Mouse (Mus musculus): ENCODE measurements around the gene Tomm6.
"Not testable (repeated sequence)": the region's sequence is repeated elsewhere in the genome, so short reads cannot be mapped to it uniquely, and the experiment has no call there.

Gene Tomm6

GRCm38 (mm10) chr17:47694503-47695336 lies 6.5 kb upstream of the Tomm6 start, which contains the start of gene Prickle4:
Prickle4 (minus strand) TSS chr17:47694736.
- DNase-seq (ENCODE audit: low spot score) = peak; percentile 96

- no peak for DNase-seq (ENCODE audit: low spot score)
Observed at GRCm38 (mm10) chr17:47694442-47694502, 6.1 kb upstream of the Tomm6 start, which contains the start of gene Gm21981. Gm21981 (minus strand) TSS chr17:47694455.

- DNase-seq (ENCODE audit: low spot score) = no peak
Observed at GRCm38 (mm10) chr17:47693671-47694441, 5.7 kb upstream of the Tomm6 start.

- no peak for DNase-seq (ENCODE audit: low spot score)
Observed at GRCm38 (mm10) chr17:47691650-47692049, 3.5 kb upstream of the Tomm6 start.

- no peak for DNase-seq (ENCODE audit: low spot score)
Observed at GRCm38 (mm10) chr17:47689894-47690293, 1.7 kb upstream of the Tomm6 start.

GRCm38 (mm10) chr17:47688608-47689575 lies 706 bp upstream of the Tomm6 start, which contains the start of gene Frs3:
Frs3 (plus strand) TSS chr17:47689030.
- peak; percentile 73 for DNase-seq (ENCODE audit: low spot score)

- peak; percentile 100 for DNase-seq (ENCODE audit: low spot score)
Observed at GRCm38 (mm10) chr17:47687409-47688343, 510 bp downstream of the Tomm6 start.

GRCm38 (mm10) chr17:47682836-47683235 lies 5.3 kb downstream of the Tomm6 start:
- no peak for DNase-seq (ENCODE audit: low spot score)

- no peak for DNase-seq (ENCODE audit: low spot score)
Observed at GRCm38 (mm10) chr17:47678702-47679101, 9.5 kb downstream of the Tomm6 start.

- DNase-seq (ENCODE audit: low spot score) = no peak
Observed at GRCm38 (mm10) chr17:47678238-47678637, 9.9 kb downstream of the Tomm6 start.

- peak; percentile 86 for DNase-seq (ENCODE audit: low spot score)
Observed at GRCm38 (mm10) chr17:47676581-47676980, 11.6 kb downstream of the Tomm6 start.

- DNase-seq (ENCODE audit: low spot score) = peak; percentile 70
Observed at GRCm38 (mm10) chr17:47672311-47673111, 15.7 kb downstream of the Tomm6 start.

GRCm38 (mm10) chr17:47671988-47672310 lies 16.2 kb downstream of the Tomm6 start:
- DNase-seq (ENCODE audit: low spot score) = peak; percentile 60

- DNase-seq (ENCODE audit: low spot score) = no peak
Observed at GRCm38 (mm10) chr17:47669166-47669565, 19.0 kb downstream of the Tomm6 start.

GRCm38 (mm10) chr17:47664474-47664873 lies 23.7 kb downstream of the Tomm6 start:
- DNase-seq (ENCODE audit: low spot score) = no peak

GRCm38 (mm10) chr17:47663009-47663713 lies 25.0 kb downstream of the Tomm6 start:
- DNase-seq (ENCODE audit: low spot score) = peak; percentile 82

- DNase-seq (ENCODE audit: low spot score) = no peak
Observed at GRCm38 (mm10) chr17:47658741-47659243, 29.4 kb downstream of the Tomm6 start.

- no peak for DNase-seq (ENCODE audit: low spot score)
Observed at GRCm38 (mm10) chr17:47657901-47658300, 30.3 kb downstream of the Tomm6 start.

- no peak for DNase-seq (ENCODE audit: low spot score)
Observed at GRCm38 (mm10) chr17:47655697-47656096, 32.5 kb downstream of the Tomm6 start.

- DNase-seq (ENCODE audit: low spot score) = not testable (repeated sequence)
Observed at GRCm38 (mm10) chr17:47654346-47654745, 33.8 kb downstream of the Tomm6 start.

Data from embryo, embryonic 10 days (tissue).